ENCODE assay signal across 1 mouse cellular context in the genomic region with DNA sequence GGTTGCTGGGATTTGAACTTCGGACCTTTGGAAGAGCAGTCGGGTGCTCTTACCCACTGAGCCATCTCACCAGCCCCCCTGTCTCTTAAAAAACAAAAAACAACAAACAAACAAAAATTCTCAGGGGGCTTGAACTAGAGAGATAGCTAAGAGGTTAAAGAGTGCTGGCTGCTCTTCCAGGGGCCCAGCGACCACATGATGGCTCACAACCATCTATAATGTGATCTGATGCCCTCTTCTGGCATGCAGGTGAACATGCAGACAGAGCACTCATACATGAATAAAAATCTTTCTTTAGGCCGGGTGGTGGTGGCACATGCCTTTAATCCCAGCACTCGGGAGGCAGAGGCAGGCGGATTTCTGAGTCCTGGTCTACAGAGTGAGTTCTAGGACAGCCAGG.
TF ChIP-seq lines count a peak whose summit lies in the region.

No protein-coding gene starts in this region.

TF ChIP-seq in CH12.LX, 34 proteins besides CTCF, POLR2A, EP300 and RAD21:
- TF ChIP-seq SMC3 (IDR thresholded peaks at IDR 0.05; ENCODE audit: low read depth, low read length), result peak; percentile 11; the same call in 1 of the 2 replicates
